Mouse (Mus musculus) lung, postnatal 0 days (tissue): ENCODE results near the gene Carmil1.
A peak's percentile ranks its signal among the peaks of the same experiment; 100 is the strongest.

ENCODE experiments used
- CTCF ChIP-seq: IDR thresholded peaks from 2 replicates; pipeline ENCODE4 v1.5.1; 2016; ENCODE audit warnings: antibody characterized with exemption, mild to moderate bottlenecking
- EP300 ChIP-seq: IDR thresholded peaks from 2 replicates; pipeline ENCODE4 v1.6.1; 2016; ENCODE audit warnings: antibody characterized with exemption, mild to moderate bottlenecking, control low read depth

DNA sequence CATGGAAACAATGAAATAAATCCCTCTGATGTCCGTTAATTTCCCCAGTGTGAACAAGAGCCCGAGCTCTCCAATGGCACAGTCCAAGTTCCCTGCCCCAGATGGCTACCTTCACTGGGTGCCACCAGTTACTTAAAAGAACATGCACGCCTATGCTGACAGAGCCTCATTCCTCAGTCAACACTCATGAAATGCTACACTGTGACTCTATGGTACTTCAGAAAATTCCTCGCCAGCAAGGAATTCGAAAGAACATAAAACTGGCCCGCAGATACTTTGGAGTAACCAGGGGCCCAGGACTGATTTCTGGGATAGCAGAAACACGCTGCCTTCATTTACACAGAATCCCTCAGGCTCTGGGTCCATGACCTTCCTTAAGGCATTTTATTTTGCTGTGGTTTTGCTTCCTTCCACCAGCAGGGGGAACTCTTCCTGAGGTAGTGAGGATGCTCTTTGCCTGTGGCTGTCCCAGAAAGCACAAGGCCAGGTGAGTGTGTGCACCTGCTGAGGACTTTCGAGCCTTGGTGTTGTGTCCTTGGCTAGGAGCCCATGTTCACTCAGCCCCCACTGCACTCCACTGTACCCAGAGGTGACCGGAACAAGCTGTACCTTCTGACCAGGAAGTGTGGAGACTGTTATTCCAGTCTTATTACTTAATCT lies 167.8 kb downstream of the Carmil1 start:
- peak; percentile 98 for TF ChIP-seq EP300
- peak; percentile 87 for TF ChIP-seq CTCF
